Mouse (Mus musculus) ZHBTc4 (cell line): ENCODE measurements at regions not wholly inside any gene's neighbourhood (a gene's known extent, or its start where the extent isn't known, plus 50 kb on each side); places are given as distances from the start of the nearest gene placed in this dataset.

Source experiments
- DNase-seq: peaks from one replicate; pipeline ENCODE4 v3.0.0-alpha.2; 2011; ENCODE audit warnings: low read depth, low spot score

DNA sequence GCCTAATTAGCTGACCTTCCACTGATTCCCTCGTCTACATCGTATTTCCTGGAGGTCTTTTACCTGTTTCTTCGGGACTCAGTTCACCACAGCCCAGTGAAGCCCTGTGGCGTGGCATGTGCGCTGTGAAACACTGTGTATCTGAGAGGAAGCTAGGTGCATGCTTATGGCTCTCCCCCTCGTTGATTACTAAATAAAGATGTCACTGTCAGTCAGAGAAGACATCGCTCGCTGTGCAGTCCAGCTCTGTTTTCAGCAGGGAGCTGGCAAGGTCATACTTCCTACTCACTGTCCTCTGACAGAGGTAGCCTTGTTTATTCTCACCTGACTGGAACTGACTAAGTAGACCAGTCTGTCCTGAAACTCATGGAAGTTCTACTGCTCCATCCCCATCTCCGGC lies 68.7 kb upstream of the Adrb1 start:
- no peak for DNase-seq

DNA sequence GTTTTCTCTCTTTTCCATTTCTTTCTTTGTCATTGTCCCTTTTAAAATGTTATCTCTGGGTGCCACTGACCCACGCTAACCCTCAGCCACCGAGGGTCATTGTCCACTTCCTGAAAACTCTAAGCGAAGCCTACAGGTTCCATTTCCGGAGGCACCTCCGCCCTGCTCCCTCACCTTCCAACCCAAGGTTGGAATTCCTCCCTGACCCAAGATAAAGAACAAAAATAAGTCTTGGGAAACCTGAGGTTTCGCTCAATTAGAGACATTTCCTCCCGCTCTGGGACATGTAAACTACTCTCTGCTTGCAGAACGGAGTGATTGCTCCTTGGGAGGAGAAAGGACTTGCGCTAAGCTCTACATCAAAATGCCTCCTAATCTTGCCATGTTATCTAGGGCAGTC lies 66.7 kb upstream of the Adrb1 start:
- DNase-seq: peak; percentile 33

DNA sequence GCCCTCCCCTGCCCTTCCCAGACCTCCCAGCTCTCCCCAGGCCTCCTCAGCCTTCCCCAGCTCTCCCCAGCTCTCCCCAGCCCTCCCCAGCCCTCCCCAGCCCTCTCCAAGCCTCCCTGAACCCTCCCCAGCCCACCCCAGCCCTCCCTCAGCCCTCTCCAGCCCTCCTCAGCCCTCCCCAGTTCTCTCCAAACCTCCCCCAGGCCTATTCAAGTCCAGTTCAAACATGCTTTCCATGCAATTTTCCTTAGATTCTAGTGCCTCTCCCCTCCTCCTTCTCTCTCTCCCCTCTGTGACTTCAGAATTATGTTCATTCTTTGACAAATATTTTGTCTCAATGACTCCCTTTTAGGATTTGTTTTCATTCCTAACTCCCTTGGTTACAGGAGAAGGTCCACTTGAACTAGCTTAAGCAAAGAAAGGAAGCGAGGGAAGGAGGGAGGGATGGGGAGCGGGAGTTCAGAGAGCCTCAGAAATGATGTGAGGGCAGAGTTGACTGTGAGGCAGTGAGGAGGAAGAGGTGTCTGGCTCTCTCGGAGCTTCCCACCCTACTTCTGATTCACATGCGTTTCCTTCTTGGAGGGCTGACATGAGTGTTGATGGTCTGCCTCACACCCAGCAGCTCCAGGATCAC lies 61.3 kb upstream of the Adrb1 start:
- no peak for DNase-seq

DNA sequence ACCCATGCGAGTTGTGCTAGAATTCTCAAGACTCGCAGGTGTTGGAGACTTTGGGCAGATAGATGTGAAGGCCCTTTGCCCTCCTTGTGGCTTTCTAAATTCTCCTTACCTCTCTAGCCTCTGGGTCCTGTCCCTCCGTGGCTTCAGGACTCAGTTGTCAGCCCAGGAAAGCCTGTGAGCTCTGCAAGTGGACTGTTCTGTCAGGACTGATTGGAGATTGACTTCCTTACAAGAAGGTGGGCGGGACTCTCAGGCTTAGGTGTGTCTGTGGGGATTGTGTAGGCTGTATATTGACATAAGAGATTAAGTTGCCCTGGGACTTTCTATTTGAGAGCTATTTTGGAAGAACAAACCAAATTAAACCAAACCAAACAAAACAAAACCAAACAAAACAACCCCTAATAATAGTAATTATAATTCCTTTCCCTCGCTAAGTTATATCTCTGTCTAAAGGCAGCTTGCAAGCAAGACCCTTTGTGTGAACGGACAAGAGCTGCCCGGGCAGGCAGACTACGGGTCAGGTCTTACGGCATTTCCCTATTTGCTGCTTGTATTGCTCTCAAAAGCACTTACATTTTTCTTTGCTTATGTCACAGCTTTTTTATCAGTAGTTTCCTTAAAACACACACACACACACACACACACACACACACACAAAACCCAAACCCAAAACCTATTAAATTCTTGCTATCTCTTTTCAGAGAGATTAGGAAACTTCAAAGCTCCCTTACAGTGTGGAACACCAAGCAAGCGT lies 58.3 kb upstream of the Adrb1 start:
- peak; percentile 47 for DNase-seq

DNA sequence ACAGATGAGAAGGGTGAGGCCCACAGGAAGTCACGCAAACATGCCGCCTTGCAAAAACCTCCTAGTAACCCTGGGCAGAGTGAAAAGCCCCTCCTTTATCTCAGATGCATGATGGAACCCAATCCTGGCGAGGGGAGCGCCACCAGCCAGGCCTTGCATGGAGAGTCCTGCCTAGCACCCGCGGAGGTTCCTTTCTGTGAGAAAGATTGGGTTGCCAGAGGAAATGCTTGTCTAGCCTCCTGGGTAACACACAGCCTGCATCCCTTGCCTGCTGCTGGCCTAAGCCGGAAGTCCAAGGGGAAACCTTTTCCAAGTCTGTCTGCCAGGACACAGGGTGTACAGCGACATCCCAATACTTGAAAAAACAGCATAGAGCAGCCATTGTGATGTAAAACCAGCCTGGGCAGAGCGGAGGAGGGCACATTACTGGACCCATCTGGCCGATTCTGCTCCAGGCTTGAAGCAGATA lies 57.7 kb upstream of the Adrb1 start:
- DNase-seq: peak; percentile 89

DNA sequence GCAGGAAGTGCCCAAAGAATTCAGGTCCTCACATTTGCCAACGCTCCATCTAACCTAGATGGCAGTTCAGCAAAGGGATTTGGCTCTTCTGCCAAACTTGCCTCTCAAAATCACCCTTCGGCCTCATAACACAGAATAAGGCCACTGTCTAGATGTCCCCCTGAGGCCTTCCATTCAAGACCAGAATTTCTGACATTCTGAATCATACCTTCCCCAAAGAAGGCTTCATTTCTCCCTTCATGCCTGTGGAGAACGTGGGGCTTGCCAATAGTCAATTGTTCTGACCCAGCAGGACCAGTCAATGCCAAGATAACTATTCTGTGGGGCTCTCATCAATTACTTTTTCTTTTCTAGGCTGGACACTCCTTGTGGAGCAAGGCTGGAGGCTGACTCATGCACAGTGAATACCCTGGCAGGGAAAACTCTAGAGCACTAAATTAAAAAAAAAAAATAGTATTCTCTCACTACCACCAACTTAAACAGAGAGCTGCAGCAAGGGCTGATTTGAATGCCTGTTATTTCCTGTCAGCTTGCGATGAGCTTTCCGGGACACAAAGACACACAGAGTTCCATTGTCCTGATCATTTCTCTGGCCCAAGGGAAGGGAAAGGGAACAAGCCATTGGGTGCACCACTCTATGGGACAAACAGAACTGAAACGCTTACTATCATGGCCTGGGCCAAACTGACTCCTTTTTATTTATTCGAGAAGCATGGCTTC lies 56.9 kb upstream of the Adrb1 start:
- peak; percentile 23 for DNase-seq

DNA sequence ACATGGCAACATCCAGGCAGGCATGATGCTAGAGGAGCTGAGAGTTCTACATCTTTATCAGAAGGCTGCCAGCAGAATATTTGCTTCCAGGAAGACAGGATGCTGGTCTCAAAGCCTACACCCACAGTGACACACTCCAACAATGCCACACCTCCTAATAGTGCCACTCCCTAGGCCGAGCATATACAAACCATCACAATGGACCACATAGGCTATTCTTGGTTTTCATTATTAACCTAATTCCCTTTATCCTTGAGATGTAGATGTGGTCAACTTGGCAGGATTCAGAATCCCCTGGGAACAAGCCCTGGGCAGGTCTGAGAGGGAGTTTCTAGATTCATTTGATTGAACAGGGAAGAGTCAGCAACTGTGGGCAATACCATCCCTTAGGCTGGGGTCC lies 56.0 kb upstream of the Adrb1 start:
- peak; percentile 93 for DNase-seq

DNA sequence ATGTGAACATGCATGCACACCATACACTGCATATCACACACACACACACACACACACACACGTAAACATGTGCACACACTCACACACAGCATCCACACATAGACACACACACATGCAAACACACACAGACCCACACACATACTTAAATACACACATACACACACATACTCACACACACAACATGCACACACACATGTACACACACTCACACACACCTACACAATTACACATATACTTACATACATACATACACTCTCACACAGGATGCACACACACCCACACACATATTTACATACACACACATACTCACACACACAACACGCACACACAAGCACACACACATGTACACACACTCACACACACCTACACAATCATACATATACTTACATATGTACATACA lies 54.1 kb upstream of the Adrb1 start:
- DNase-seq: no peak

DNA sequence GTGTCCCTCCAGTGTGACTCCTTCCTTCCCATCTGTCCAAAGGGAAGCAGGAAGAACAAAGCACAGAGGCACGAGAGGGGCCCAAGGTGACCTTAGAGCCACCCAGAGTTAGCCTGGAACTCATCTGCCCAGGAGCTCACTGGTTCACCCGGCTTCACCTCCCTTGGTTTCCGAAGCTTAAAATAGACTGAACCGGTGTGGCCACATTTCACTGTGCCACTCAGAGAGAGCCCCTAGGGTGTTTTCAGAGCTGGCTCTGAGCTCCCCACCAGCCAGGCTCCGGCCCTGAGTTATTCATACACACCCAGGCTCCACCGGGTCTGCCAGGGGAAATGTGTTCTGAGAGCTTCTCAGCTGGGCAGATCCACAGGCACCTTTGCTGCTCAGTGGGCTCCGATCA lies 53.0 kb upstream of the Adrb1 start:
- peak; percentile 71 for DNase-seq

DNA sequence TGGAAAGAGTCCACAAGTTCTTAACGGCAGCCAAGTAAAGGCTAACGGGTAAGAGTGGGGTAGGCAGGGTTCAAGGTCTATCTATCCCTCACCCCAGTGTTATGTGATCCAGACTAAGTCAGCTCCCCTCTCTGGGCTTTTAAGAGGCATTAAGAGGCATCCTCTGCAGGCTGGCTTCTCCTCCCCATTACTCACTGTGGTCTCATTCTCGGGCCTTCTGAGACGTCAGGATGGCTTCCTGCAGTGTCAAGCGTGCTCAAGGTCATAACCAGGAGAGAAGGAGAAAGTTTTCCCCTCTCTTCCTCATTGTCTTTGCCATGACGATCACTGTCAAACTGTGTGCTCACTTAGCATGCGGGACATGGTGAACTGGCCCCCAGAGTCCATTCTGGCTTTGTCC lies 52.5 kb upstream of the Adrb1 start:
- DNase-seq: peak; percentile 58
